Mouse (Mus musculus) lung, postnatal 25 days (tissue): ENCODE results near the gene Plac8.
A peak's percentile ranks its signal among the peaks of the same experiment; 100 is the strongest.

Experiments
- DNase-seq: peaks from one replicate; pipeline ENCODE4 v3.0.0; 2022; ENCODE audit warnings: low spot score

Plac8 gene

DNA sequence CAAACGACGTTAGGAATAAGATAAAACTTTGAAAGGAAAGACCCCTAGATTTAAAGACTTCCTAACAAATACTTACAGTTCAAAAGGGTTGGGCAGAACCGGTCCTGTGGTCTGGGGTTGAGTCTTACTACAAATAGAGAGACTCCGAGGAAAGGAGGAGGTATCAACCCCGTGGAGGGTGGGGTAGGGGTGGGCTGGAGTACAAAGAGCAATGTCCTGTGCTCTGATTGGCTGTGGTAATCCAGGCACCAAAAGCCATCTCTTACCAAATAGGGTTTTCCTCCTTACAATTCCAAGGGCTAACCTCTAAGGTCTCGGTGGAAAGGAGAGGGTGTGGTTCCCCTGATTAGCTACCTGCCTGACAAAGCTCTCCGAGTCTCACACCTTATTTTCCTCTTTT is at the start of gene Plac8:
TSS of gene Plac8 (minus strand) at position 177 of the 400 bp plus-strand sequence.
- no peak for DNase-seq

DNA sequence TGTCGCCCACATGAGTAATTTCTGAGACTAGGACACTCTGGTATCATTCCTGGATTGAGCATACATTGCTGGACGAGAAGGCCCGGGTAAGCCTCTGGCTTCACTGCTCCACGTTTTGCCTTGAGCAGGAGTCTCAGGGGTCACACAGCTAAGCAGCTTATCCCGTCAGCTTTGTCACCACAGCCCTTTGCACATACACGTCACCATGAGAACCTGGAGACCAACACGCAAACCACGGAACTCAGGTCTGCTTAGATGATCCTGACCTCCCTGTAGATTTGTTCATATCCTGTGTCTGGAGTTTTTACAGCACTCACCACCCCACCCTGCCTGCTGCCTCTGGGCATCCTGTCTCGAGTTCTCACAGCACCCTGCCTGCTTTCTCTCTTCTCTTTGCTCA is 48.9 kb upstream of the Plac8 start:
- no peak for DNase-seq

DNA sequence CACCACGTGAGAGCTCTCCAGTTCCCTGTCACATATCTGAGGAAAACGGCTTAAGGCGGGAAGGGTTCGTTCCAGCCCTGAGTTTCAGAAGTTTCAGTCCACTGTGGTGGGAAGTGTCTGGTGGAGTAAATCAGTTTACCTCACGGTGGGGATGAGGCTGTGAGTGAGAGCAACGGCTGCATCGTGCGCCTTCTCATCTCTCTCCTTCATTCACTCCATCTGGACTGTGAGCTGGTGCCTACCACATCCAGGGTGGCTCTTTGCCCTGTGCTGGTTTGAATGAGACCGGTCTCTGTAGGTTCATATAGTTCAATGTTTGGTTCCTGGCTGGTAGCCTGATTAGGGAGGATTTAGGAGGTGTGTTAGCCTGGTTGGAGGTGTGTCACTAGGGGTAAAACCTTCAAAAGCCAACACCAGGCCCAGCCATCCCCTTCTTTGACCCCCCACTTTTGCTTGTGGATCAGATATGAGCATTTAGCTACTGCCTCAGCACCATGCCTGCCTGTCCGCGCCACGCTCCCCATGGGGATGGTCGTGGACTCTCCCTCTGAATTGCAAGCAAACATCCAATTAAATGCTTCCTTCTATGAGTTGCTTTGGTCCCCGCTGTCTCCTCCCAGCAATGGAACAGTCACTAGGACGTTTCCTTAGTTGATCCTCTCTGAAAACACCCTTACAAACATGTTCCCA is 47.7 kb upstream of the Plac8 start:
- DNase-seq: no peak

DNA sequence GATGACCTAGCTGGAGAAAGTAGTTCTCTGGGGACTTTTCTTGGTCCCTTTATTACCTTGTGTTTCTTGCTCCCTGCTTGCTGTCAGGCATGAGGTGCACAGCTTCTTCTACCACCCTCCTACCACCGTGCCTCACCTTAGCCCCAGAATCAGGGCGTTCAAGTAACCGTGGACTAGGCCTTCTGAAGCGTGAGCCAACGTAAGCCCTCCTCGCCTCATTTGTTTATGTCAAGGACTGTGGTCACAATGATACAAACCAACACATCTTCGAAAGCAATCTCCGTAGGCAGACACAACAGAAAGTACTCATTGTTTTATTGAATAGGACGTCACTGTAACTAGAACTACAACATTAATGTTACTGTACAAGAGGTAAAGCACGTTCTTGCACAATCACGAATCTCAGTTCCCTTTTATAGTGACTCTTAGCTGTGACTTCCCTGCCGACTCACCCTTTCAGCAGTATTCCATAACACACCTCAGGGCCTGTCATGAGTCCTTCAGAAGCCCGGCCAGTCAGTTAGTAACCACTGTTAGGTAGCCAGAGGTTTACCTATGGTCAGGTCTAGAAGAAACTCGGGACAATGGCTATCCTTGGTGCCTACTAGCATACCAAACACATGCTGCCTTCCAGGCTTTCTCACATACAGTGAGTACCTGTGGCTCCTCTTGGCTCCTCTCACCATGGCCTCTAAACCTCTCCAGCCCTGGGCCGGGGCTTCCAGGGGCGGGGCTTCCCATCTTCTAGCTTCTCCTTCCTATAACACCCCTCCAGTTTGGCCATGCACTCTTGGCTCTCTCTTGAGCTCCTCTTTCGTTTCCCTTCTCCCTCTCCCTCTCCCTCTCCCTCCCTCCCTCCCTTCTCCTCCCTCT is 42.1 kb upstream of the Plac8 start:
- DNase-seq: peak; percentile 28

DNA sequence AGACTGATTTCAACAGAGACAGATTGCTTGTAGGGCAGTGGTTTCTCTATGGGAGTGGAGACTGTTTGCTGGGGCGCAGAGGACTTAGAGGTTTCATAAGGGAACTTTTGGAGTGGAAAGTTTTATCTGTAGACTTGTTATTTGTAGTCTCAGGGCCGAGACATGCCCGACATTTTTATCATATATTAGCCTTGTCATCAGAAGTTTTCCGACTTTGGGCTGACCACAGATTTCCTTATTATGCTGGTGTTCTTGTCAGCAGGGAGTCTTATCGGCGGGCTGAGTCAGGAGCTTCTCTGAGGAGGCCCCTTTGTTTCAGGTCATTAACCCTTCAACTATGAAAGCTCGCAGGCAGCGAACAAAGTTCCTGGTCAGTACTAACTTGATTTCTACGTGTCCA is 35.8 kb upstream of the Plac8 start:
- DNase-seq: no peak

DNA sequence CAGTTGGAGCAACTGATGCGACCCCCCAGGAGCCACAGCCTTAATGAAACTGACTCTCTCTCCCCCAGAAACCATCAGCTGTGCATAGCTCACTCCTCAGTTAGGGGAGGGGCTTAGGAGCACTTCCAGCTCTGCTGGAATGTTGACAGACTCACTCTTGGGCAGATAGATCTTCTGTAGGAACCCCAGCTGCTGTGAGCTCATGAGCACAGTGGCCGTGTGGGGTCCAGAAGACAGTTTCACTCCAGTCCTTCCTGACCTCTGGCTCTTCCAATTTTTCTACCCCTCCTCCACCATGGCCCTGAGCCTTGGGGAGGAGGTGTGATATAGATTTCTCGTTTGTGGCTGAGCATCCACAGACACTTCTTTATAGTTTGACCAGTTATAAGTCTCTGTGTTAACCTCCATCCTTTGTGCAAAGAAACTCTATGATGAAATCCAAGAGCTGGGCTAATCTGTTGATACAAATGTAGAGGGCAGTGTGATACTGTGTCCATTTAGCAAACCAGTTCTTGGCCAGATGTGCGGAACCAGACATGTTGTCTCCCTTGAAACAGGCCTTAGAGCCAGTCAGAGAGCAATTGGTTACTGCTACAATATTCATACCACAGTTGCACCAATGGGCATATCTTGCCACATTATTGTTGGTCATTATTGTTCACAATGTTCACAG is 35.2 kb upstream of the Plac8 start:
- no peak for DNase-seq

DNA sequence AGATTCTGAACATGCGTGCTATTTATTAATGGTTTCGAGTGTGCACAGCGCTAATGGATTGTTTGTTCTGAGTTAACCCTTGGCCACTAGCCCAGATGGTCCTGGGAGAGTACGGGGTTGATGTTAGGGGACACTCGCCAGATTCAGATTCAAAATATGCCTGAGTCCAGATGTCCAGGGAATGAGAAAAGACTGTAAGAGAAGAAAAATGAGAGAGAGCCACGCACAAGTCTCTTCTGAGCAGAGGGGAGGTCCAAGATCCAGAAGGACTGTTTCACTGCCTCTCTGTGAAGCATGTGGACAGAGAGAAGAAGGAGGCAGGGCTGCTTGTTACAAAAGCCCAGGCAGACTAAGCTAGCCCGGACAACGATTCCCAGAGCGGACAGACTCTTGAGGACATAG is 33.8 kb upstream of the Plac8 start:
- peak; percentile 34 for DNase-seq

DNA sequence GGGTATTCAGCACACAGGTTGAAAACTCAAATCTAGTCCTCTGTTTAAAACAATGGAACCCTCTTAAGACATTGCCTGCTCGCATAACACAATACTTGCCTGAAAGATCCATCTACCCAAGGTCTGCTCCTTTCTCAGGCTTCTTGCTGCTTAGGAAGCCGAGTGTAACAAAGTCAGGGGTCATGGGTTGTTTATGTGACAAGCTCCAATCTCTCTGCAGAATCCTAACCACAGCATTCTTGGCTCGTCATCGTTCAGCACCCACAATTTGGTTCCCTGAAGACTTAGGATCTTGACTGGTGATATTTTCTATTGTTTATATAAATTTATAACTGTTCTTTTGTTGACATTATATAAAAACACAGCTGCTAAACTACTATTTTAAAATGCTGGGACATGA is 32.0 kb upstream of the Plac8 start:
- no peak for DNase-seq

DNA sequence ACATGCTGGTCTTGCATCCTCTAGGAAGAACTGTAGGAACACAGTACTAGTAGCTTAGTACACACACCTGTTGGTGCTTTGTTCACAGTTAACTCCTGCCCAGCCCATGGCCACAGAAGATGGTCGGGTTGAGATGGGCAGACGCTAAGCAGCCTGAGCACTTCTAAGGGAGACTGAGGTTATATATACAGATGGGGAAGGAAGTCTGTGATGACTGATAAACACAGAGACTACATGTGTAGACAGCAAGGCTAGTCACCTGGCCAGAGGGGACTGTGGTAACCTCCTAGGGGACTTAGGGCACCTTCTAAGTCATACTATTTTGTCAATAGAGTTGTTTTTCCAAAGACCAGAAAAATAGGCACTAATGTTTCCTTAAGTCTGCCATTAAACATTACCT is 29.8 kb upstream of the Plac8 start:
- no peak for DNase-seq

DNA sequence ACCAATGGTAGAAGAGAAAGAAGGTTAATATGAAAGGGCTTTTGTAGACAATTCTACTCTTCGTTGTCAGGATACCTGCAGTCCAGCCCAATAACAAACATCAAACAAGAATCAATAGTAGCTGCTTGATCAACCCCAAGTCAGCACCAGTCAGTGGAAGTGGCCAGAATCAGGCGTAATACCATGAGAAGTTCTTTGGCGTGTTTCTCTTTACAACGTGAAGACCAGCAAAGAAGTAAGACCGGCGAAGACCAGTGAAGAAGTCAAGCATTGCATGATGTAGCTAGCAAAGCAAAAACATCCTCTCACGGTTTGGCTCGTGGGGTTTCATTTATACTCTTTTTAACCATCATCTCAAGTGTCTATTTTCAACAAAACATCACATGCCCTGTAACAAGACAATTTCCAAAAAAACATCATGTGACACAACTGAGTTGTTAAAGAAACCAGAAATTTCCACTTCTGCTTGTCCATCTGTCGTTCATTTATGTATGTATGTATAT is 27.0 kb upstream of the Plac8 start:
- no peak for DNase-seq

DNA sequence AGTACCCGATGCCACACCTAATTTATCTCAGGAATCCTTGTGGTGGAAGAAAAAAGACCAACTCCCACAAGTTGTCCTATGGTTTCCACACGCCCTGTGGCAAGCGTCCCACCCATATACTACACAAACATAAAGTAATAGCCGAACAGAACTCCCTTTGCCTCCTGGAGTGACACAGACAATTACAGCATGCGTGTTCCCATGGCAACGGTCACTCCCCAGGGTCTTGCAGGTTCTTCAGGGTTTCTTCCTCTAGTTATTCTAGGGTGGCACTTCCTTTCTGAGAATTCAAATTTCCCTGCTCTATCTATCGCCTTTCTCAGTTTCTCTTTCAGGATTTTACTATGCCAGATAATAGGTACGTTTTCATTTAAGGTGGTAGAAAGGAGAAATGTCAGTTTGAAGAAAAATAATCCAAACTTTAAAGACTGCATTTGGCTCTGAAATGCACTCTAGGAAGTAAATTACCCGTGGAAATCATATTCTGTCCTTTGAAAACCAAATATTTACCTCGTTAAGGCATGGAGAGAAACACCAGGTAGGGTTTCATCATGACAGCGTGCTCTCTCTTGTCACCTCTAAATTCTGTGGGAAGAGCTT is 25.9 kb upstream of the Plac8 start:
- peak; percentile 43 for DNase-seq

DNA sequence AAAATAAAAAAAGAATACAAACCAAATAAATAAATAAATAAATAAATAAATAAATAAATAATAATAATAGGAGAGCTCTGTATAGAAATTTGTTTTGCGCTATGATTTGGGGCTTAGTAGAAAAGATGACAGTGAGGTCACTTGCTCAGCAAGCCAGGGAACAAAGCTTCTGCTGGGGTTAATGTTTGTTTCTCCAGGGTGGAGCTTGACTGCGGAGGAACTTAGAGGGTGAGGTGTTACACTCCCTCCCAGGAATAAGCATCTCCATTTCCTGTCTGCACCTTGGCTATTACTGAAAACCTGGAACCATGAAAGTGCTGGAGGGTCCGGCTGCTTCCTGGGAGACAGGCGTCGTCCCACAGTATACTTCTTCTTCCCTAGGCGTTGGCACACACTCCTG is 24.0 kb upstream of the Plac8 start:
- DNase-seq: no peak

DNA sequence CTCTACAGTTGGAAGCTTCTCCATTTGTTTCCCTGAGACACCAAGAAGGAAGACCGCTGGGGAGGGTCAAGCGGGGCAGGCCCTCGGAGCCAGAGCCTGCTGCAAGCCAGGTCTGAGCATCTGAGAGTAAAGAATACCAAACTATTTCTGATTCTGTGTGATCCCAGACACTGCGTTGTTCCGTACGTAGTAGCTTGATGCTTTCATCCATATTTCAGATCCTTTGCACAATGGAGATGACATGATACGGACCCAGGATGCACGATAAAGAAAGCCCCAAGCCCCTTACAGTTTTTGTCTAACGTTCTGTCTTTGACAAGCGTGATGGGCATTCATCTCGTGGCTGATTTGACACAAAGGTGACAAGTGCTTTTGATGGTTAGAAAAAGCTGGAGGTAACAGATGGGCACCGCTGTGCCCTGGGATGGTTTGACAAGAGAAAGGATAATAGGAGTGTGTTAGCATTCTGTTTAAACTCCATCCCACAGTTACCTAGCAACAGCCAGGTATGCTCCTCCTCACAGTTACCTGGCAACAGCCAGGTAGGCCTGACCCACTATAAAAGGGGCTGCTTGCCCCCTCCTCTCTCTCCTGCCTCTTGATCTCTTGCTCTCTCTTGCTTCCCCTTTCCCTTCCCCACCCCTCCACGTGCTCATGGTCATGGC is 22.9 kb upstream of the Plac8 start:
- DNase-seq: no peak

DNA sequence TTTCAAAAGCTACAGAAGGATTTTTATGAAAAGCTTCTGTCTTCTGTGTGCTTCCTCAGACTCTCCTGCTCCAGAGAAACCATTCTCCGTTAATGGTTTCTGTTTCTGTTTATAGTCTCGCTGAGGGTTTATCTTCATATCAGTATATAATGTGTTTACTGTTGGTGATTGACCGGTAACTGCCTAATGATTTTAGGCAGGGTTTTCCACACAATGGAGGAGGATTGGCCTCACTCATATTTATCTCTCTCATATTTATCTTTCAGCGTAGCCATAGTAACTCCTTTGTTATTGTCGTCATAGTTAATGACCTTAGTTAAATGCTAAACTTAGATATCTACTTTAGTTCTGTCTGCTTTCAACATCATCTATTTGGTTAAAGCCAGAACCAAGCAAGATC is 18.5 kb upstream of the Plac8 start:
- no peak for DNase-seq

DNA sequence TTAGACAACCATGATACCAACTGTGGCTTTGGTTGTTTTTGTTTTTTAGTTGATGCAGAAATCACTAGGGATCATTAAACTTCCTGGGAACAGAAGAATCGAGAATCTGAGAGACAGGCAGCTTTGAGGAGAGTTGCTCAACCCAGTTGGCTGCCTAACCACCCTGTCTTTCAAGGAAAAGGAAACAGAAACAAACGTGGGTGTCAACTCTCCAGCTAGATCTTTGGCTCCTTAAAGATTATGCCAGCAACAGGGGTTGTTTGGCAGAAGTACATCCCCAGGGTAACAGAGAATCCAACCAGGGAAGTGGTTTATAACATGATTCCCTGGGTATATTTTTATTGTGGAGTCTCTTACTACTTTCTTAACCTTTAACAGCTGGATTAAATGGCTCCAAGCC is 15.6 kb upstream of the Plac8 start:
- peak; percentile 51 for DNase-seq

DNA sequence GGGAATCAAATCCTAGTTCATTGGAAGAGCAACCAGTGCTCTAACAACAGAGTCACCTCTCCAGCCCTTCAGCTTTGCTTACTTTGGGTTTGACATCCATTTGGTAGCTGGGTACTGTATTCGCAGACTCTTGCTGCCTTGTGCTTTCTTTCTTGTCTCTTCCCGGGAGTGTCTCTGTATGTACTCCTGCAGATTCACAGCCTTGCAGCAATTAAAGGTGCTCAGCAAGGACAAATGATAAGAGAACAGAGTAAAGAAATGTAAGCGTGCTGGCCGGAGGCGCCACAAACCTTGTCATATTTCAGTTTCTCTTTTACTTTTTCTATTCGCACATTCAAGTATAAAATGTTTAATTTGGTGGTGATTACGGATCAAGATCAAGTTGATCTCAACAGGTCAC is 15.1 kb upstream of the Plac8 start:
- no peak for DNase-seq

DNA sequence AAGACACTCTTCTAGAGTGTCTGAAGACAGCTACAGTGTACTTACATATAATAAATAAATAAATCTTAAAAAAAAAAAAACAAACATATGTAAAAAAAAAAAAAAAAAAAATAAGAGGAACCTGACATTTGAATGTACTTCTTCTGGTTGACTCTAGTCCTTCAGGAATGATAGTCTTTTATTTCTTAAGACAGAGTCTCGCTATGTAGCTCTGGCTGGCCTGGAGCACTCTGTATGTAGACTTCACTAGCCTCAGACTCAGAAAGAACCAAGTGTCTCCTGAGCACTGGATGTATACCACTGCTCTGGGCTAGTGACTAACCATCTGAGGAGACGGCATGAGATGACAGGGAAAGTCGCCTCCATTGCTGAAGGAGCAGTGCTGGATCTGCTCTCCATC is 13.6 kb upstream of the Plac8 start:
- DNase-seq: no peak

DNA sequence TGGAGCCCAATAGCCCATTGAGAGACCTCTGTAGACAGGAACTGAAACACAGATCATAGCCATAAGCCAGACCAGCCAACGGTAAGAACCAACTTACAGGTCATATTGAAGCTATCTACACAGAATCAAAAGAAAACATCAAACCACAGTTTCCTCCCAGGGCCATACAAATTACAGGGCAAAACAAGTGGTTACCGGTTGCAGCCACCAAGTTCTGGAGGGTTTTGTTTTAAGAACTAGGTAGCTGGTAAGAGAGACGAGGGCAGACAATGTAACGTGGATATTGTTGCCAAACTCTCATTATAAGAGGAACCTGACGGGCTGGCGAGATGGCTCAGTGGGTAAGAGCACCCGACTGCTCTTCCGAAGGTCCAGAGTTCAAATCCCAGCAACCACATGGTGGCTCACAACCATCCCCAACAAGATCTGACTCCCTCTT is 13.2 kb upstream of the Plac8 start:
- peak; percentile 42 for DNase-seq

DNA sequence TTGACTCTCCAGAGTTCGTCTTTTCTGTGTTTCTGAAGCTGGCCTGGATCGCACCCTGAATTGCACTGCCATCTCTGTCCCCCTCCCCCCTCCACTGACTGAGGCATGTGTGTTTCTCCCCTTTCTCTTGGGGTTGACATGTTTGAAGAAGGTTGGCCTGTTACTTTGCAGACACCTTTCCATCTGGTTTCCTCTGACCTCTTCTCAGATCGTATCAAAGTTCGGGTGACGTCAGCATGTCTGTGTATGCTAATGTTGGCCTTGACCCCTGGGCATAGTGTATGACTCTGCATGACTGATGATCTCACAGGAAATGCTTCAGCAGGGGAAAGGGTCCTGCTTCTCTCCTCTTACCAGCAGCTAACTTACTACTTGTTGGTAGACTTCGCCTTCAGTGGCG is 11.0 kb upstream of the Plac8 start:
- no peak for DNase-seq

DNA sequence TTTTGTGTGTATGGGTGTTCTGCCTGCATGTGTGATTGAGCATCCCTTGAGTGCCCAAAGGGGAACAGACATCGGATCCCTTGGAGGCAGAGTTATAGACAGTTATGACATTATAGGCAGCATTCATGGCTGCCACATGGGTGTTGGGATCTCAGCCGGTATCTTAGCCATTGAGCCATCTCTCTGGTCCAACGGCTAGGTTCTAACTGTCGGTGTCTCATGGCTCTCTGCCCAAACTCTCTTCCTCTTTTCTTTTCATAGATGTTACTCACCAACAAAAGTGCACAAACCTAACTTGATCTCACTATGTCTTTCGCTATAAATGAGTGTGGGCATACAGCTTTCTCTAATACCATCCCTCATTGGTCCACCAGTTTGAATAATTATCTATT is 10.4 kb upstream of the Plac8 start:
- no peak for DNase-seq

DNA sequence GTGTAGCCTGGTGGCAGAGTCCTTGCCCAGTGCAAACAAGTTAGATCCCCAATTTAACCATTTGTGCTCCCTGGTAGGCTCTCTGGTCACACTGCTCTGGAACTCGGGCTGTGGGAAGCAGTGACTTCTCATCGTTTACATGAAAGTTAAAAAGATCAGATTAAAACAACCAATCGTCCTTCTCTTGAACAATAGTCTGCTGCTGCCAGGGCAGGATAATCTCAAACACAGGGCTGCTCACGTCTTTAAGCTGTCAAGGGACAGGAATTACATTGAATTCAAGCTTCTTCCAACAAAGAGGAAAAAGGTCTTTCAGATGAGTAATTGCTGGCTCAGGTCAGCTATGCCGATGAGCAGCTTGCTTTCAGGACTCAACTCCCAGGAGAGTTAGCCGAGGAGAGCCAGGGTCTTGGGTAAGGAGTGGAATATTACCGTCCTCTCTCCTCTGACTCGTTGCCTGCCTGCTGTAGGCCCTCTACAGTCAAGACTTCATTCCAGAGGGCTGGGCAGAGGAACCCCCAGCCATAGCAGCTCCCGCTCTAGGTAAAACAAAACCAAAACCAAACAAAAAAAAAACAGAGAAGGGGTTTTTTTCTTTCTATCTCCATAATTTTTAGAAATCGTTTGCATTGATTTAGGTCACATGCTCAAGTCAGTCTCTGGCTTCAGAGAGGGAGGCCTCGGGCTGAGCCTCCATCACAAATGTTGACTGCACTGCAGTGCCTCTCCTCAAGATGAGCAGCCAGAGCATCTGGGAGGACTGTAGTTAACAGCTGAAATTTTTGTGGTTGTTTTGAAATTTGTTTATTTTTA is 9.8 kb upstream of the Plac8 start:
- no peak for DNase-seq
